Mouse (Mus musculus) neural tube, embryonic 15.5 days (tissue): ENCODE measurements at regions not wholly inside any gene's neighbourhood (a gene's known extent, or its start where the extent isn't known, plus 50 kb on each side); places are given as distances from the start of the nearest gene placed in this dataset.
A peak's percentile ranks its signal among the peaks of the same experiment; 100 is the strongest.

ENCODE experiments used
- ATAC-seq: fragments of 200-750 bp; cut with Nextera tagmentation; 2 replicates; pipeline ENCODE4 v1.8.0; 2017; ENCODE audit warnings: mild to moderate bottlenecking, moderate TSS enrichment, moderate library complexity; ENCODE audit not compliant: low FRiP score
- H3K27ac ChIP-seq: fragments of 300-500 bp; sonication (generic); replicated peaks from 2 replicates; pipeline ENCODE4 v1.5.1; 2015; ENCODE audit warnings: mild to moderate bottlenecking, inconsistent platforms
- H3K27me3 ChIP-seq: fragments of 300-500 bp; sonication (generic); replicated peaks from 2 replicates; pipeline ENCODE4 v1.6.1; 2015; ENCODE audit warnings: inconsistent platforms
- H3K36me3 ChIP-seq: fragments of 300-500 bp; sonication (generic); 2 replicates; pipeline ENCODE4 v1.6.1; 2015; ENCODE audit warnings: inconsistent platforms
- H3K4me1 ChIP-seq: fragments of 300-500 bp; sonication (generic); 2 replicates; pipeline ENCODE4 v1.6.1; 2015; ENCODE audit warnings: inconsistent platforms
- H3K4me2 ChIP-seq: fragments of 300-500 bp; sonication (generic); 2 replicates; pipeline ENCODE4 v1.6.1; 2015; ENCODE audit warnings: inconsistent platforms, mild to moderate bottlenecking, moderate library complexity
- H3K4me3 ChIP-seq: fragments of 300-500 bp; sonication (generic); replicated peaks from 2 replicates; pipeline ENCODE4 v1.5.1; 2015; ENCODE audit warnings: mild to moderate bottlenecking, inconsistent platforms
- H3K9ac ChIP-seq: fragments of 300-500 bp; sonication (generic); replicated peaks from 2 replicates; pipeline ENCODE4 v1.6.1; 2015; ENCODE audit warnings: mild to moderate bottlenecking, inconsistent platforms
- H3K9me3 ChIP-seq: fragments of 300-500 bp; sonication (generic); replicated peaks from 2 replicates; pipeline ENCODE4 v1.6.1; 2016; ENCODE audit warnings: inconsistent platforms
- WGBS: fragments of 180-500 bp; shearing (Covaris S2); methylation state at CpG from one replicate; pipeline ENCODE4 v1.1.7; 2015; ENCODE audit warnings: mixed read lengths; 5-methylcytosine and 5-hydroxymethylcytosine counted together

DNA sequence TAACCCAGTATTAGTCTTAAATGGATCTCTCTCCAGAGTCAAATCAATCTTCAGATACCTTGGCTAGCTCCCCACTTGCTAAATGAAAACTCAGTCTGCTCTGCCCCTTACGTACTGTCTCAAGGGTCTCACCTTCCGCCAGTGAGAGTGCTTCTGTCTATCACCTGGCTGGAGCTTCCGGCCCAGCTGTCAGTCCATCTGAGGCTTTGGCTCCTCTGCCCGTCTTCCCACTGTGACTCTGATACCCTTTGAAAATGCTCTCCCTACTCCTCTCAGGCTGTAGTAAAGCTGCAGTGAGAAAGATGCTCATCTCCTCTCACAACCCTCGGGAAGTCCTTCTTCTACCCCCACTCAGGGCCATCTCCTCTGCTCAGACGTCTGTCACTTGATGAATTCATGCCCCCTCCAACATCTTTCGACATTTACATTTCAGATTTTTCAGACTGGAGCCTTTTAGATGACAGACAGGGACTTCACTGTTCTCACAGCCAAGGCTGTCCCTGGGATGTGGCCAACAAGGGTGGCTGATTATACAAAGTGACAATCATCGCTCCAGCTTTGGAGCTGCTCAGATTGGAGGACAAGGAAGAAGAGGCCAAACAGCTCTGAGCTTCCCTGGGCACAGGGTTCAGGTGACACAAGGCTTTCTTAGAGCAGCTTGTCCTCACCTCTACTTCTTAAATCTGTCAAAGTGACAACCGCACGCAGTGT lies 71.6 kb upstream of the Serp2 start:
- Histone ChIP-seq H3K4me3 (no peak overlapping the region), H3K27ac (no peak overlapping the region), H3K4me2 (no peak overlapping the region), H3K27me3 (no peaks in the 10 kb centered on the region), H3K9ac (no peak overlapping the region), H3K9me3 (no peaks in the 10 kb centered on the region), H3K36me3 (no peaks in the 10 kb centered on the region), H3K4me1 (peaks cover 37% of the 10 kb centered on the region)
- 75% methylated on average over 10 of the region's 10 CpGs for WGBS
- no peak for ATAC-seq

- ATAC-seq, result peak; percentile 36
- Histone ChIP-seq H3K4me1 (peaks cover 46% of the 10 kb centered on the region), H3K4me2 (peak overlapping the region; percentile 17; the same call in 1 of the 2 replicates), H3K27ac (peak overlapping the region; percentile 69), H3K9ac (no peak overlapping the region), H3K36me3 (no peaks in the 10 kb centered on the region), H3K27me3 (no peaks in the 10 kb centered on the region), H3K9me3 (no peaks in the 10 kb centered on the region), H3K4me3 (no peak overlapping the region)
- 35% methylated on average over 10 of the region's 10 CpGs for WGBS
Measured at GRCm38 (mm10) chr14:76625589-76626368, 69.1 kb upstream of the Serp2 start.

DNA sequence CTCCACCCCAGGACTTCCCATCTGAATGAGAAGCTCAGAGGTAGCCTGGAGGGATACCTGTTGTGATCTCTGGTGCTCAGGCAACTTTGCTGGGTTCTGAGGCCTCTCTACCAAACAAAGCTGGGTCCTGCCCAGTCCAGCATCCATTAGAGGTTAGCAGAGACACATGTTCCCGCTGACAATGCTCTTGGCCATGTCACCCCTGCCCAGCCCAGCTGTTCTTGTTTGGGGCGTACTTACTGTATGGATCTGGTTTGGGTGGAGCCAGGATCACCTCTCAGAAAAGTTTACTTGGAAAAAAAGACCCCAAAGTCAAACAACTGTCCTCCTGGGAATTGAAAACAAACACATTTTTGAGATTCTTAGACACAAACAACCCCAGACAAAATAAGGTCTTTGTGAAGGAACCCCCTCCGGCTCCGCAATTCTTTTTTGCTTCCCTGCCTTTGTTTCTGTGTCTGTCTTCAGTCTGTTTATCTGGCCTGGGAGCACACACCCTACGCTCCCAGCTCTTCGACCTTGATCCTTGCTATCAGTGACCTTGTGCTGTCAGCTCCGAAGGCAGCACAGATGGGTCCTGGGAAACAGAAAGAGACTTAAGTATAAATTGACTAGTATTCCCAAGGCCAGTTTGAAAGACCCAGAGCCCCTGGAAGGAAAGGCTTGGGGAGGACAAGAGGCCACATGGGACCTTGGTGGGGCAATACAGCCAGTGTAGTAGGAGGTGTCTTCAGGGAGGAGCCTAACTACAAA lies 68.1 kb upstream of the Serp2 start:
- Histone ChIP-seq H3K27ac (peak overlapping the region; percentile 69), H3K27me3 (no peaks in the 10 kb centered on the region), H3K4me3 (no peak overlapping the region), H3K9ac (no peak overlapping the region), H3K4me2 (no peak overlapping the region), H3K4me1 (peaks cover 43% of the 10 kb centered on the region), H3K9me3 (no peaks in the 10 kb centered on the region), H3K36me3 (no peaks in the 10 kb centered on the region)
- no peak for ATAC-seq
- 74% methylated on average over 7 of the region's 7 CpGs for WGBS

GRCm38 (mm10) chr14:76623371-76623988 lies 66.8 kb upstream of the Serp2 start:
- WGBS, result 20% methylated on average over 10 of the region's 10 CpGs

DNA sequence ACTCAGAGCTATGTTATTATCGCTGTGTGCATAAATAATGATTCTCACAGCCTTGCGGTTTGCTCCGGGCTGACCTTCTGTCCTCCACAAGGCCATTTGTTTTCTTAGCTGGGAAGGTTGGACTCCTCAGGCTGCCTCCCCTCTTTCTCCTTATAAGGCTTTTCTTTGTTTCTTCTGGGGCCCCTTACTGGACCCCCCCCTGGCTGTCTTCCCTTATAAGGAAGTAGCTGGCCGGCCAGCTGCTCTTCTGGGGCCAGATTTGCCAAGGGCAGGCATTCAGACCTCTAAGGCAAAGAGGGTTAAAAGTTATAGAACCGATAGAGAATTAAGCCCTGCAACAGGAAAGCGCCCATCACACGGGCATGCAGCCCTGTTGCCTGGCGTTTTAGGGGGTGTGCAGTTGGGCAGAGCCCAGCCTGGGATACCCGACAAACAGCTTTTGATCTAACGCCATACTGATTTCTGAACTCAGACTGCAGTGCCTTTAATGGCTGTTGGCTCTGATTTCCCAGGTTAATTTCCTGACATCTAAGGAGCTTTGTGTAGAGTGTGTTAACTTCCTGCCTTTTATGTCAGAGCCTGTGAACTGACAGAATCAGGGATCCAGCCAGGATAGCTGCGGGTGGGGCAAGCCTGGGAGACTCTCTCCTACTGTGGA lies 66.1 kb upstream of the Serp2 start:
- Histone ChIP-seq H3K36me3 (no peaks in the 10 kb centered on the region), H3K4me1 (peaks cover 47% of the 10 kb centered on the region), H3K27ac (peak overlapping the region; percentile 79), H3K9ac (no peak overlapping the region), H3K4me2 (peak overlapping the region; percentile 30), H3K4me3 (no peak overlapping the region), H3K9me3 (no peaks in the 10 kb centered on the region), H3K27me3 (no peaks in the 10 kb centered on the region)
- 5% methylated on average over 11 of the region's 11 CpGs for WGBS
- no peak for ATAC-seq

More at GRCm38 (mm10) chr14:76623371-76623988, 66.8 kb upstream of the Serp2 start:
- H3K4me2 ChIP-seq, result peak overlapping the region; percentile 6; the same call in 1 of the 2 replicates
- H3K9me3 ChIP-seq, result no peaks in the 10 kb centered on the region
- H3K27ac ChIP-seq, result peak overlapping the region; percentile 79
- H3K4me1 ChIP-seq, result peaks cover 43% of the 10 kb centered on the region
- H3K27me3 ChIP-seq, result no peaks in the 10 kb centered on the region
- H3K4me3 ChIP-seq, result no peak overlapping the region
- no peaks in the 10 kb centered on the region for H3K36me3 ChIP-seq
- H3K9ac ChIP-seq, result no peak overlapping the region
- no peak for ATAC-seq

GRCm38 (mm10) chr14:76619038-76619409 lies 62.3 kb upstream of the Serp2 start:
- no peak overlapping the region for H3K27ac ChIP-seq
- no peak for ATAC-seq
- H3K9me3 ChIP-seq, result no peaks in the 10 kb centered on the region
- WGBS, result 71% methylated on average over 7 of the region's 7 CpGs
- H3K27me3 ChIP-seq, result no peaks in the 10 kb centered on the region
- no peak overlapping the region for H3K4me3 ChIP-seq
- H3K4me2 ChIP-seq, result no peak overlapping the region
- H3K9ac ChIP-seq, result no peak overlapping the region
- peaks cover 33% of the 10 kb centered on the region for H3K4me1 ChIP-seq
- H3K36me3 ChIP-seq, result no peaks in the 10 kb centered on the region

DNA sequence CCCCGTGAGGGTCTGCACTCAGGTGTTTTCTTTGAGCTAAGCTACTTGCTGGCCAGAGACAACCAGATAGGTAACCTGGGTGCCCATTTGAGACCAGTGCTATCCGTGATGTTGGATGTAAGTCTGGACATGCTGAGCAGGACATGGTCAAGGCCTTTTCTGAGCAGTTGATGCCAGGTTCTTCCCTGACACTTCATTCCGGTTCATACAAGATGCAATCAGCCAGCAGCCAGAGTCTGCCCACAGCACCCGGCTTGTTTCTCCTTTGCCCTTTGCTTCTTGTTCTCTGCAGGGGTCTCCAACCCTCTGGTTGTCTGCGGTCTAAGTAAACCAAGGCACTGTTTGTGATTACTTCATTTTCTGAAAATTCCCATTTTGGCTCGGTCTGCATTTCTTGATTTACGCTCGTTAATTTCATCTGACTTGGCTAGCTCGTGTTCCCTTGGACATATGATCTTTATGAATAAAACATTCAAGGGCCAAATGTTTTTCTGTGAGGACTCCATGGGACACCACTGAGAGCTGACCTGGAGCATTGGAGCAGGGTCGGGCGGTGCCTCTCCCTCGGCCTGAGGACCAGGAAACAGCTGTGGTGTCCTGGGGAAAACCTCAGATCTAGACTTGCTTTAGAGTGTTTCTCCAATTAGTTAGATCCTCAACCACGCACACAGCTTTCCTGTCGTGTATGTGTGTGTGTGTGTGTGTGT lies 61.8 kb upstream of the Serp2 start:
- WGBS, result 58% methylated on average over 14 of the region's 14 CpGs
- H3K27ac ChIP-seq, result peak overlapping the region; percentile 49

DNA sequence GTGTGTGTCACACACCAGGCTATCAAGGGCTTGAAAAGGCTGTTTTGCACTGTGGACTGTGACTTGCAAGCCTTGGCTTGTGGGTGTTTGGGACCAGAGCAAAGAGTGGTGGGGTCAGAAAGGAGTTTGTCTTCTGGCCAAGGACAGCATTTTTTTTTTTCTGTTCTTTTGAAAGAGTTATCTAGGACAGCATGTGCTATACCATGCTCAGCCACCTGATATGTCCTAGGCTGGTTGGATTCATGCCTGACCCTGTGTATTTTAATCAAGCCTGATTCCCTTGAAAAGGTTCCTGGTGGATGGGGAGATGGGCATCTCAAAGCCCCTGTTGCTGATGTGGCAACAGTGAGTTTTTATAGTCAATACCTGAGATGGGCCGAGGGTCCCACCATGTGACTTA lies 61.2 kb upstream of the Serp2 start:
- WGBS, result 87% methylated on average over 1 of the region's 1 CpGs
- ATAC-seq, result no peak
- no peak overlapping the region for H3K4me3 ChIP-seq

More for the DNA sequence above, 61.8 kb upstream of the Serp2 start:
- no peak for ATAC-seq
- no peak overlapping the region for H3K4me2 ChIP-seq
- H3K4me1 ChIP-seq, result peaks cover 28% of the 10 kb centered on the region
- no peaks in the 10 kb centered on the region for H3K9me3 ChIP-seq
- H3K27me3 ChIP-seq, result no peaks in the 10 kb centered on the region
- H3K4me3 ChIP-seq, result no peak overlapping the region
- H3K36me3 ChIP-seq, result no peaks in the 10 kb centered on the region
- H3K9ac ChIP-seq, result no peak overlapping the region

GRCm38 (mm10) chr14:76617447-76617846 lies 60.8 kb upstream of the Serp2 start:
- no peak for ATAC-seq

More for the DNA sequence above, 61.2 kb upstream of the Serp2 start:
- H3K27me3 ChIP-seq, result no peaks in the 10 kb centered on the region
- H3K9ac ChIP-seq, result no peak overlapping the region
- peak overlapping the region; percentile 49 for H3K27ac ChIP-seq
- H3K4me1 ChIP-seq, result peaks cover 22% of the 10 kb centered on the region
- no peak overlapping the region for H3K4me2 ChIP-seq
- H3K9me3 ChIP-seq, result no peaks in the 10 kb centered on the region
- H3K36me3 ChIP-seq, result no peaks in the 10 kb centered on the region

GRCm38 (mm10) chr14:76616367-76616683 lies 59.6 kb upstream of the Serp2 start:
- WGBS, result 41% methylated on average over 3 of the region's 3 CpGs
- no peaks in the 10 kb centered on the region for H3K36me3 ChIP-seq
- no peaks in the 10 kb centered on the region for H3K9me3 ChIP-seq
- H3K4me2 ChIP-seq, result no peak overlapping the region
- H3K4me1 ChIP-seq, result peaks cover 11% of the 10 kb centered on the region; the same call in 1 of the 2 replicates
- H3K27me3 ChIP-seq, result no peaks in the 10 kb centered on the region
- no peak for ATAC-seq
- no peak overlapping the region for H3K27ac ChIP-seq
- H3K4me3 ChIP-seq, result no peak overlapping the region
- H3K9ac ChIP-seq, result no peak overlapping the region

More at GRCm38 (mm10) chr14:76617447-76617846, 60.8 kb upstream of the Serp2 start:
- no peaks in the 10 kb centered on the region for H3K36me3 ChIP-seq
- 66% methylated on average over 11 of the region's 11 CpGs for WGBS
- no peak overlapping the region for H3K4me3 ChIP-seq
- no peak overlapping the region for H3K9ac ChIP-seq
- H3K27ac ChIP-seq, result 0 out of 2 replicates have a peak overlapping the region, but pooled peaks have one; percentile 15
- H3K4me2 ChIP-seq, result no peak overlapping the region
- H3K27me3 ChIP-seq, result no peaks in the 10 kb centered on the region
- peaks cover 18% of the 10 kb centered on the region for H3K4me1 ChIP-seq
- no peaks in the 10 kb centered on the region for H3K9me3 ChIP-seq
